ENCODE assay signal across 19 mouse cellular contexts in the genomic region with DNA sequence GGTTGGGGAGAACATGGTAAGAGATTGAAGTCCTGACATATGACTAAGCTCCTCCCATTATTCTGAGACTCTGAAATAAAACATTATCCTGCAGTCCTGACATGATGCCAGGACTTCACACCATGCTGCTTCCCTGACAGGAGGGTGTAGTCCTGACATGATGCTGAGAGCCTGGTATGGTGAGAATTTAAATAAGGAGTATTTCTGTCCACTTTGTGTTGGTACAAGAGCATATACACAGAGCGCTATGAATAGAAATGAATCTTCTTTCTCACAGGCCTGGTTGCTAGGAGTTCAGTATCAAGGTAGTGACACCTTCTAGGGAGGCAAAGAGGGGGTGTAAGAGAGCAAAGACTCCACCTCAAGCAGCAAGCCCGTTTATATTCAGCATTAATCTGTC.
DNase-seq lines count a peak whose midpoint lies in the region; ATAC-seq and TF ChIP-seq lines count a peak whose summit lies in the region.
"Had no signal": no experiment of that assay in that cellular context is flagged by ENCODE, and none has a peak within 500 bp of the region (broad histone marks: within the 10 kb centered on the region; RNA-seq: fewer than 3 reads in every experiment).

No protein-coding gene starts in this region.

- peaks cover 12% of the 10 kb centered on the region for H3K4me1 ChIP-seq in heart, postnatal 0 days (ENCODE audit: control insufficient read depth, insufficient read depth)
- peaks cover 42% of the 10 kb centered on the region for H3K4me1 ChIP-seq in midbrain, embryonic 14.5 days (ENCODE audit: control insufficient read depth, insufficient read depth, low read length)
- peaks cover 21% of the 10 kb centered on the region for H3K4me1 ChIP-seq in midbrain, embryonic 11.5 days (ENCODE audit: control insufficient read depth, insufficient read depth, low read length)

- H3K27me3 ChIP-seq in heart, postnatal 0 days (ENCODE audit: control insufficient read depth, insufficient read depth, low read length), result no peaks in the 10 kb centered on the region
- no peaks in the 10 kb centered on the region for H3K27me3 ChIP-seq in midbrain, embryonic 14.5 days (ENCODE audit: control insufficient read depth, insufficient read depth, low read length)
- no peaks in the 10 kb centered on the region for H3K27me3 ChIP-seq in midbrain, embryonic 11.5 days (ENCODE audit: control insufficient read depth, insufficient read depth, low read length)

- peak overlapping the region; percentile 63; the same call in 1 of the 2 replicates for H3K27ac ChIP-seq in gastrocnemius, adult 2 months
- peak overlapping the region; percentile 54 for H3K27ac ChIP-seq in heart, postnatal 0 days (ENCODE audit: low read depth)
- peak overlapping the region; percentile 45 for H3K27ac ChIP-seq in midbrain, embryonic 14.5 days (replicated peaks; ENCODE audit: low read depth, low read length)
- H3K27ac ChIP-seq in midbrain, embryonic 11.5 days (ENCODE audit: low read depth, low read length), result no peak overlapping the region
- H3K27ac ChIP-seq: embryonic facial prominence, embryonic 10.5 days; limb, embryonic 10.5 days had no signal

- peak overlapping the region; percentile 35; the same call in 1 of the 2 replicates for H3K4me2 ChIP-seq in heart, postnatal 0 days (ENCODE audit: low read depth, low read length)
- no peak overlapping the region for H3K4me2 ChIP-seq in midbrain, embryonic 14.5 days (ENCODE audit: low read length)
- H3K4me2 ChIP-seq in midbrain, embryonic 11.5 days, result no peak overlapping the region

- H3K4me3 ChIP-seq in gastrocnemius, adult 2 months, result no peak overlapping the region
- H3K4me3 ChIP-seq in heart, postnatal 0 days (ENCODE audit: low read depth, low read length), result no peak overlapping the region
- no peak overlapping the region for H3K4me3 ChIP-seq in midbrain, embryonic 14.5 days (replicated peaks; ENCODE audit: low read depth, low read length)
- no peak overlapping the region for H3K4me3 ChIP-seq in midbrain, embryonic 11.5 days (ENCODE audit: low read depth, low read length)
- H3K4me3 ChIP-seq: embryonic facial prominence, embryonic 10.5 days; limb, embryonic 10.5 days; myocyte had no signal

- no peaks in the 10 kb centered on the region for H3K36me3 ChIP-seq in heart, postnatal 0 days (replicated peaks; ENCODE audit: control insufficient read depth, insufficient read depth, low read length)
- peaks cover 50% of the 10 kb centered on the region for H3K36me3 ChIP-seq in midbrain, embryonic 14.5 days (ENCODE audit: control insufficient read depth, insufficient read depth, low read length)
- H3K36me3 ChIP-seq in midbrain, embryonic 11.5 days (ENCODE audit: control insufficient read depth, insufficient read depth, low read length), result no peaks in the 10 kb centered on the region
- H3K36me3 ChIP-seq: embryonic facial prominence, embryonic 10.5 days; limb, embryonic 10.5 days had no signal

- intact Hi-C loops in gastrocnemius, adult 2 months (cut with DNase I), result no loop called here

- DNase-seq in gastrocnemius, adult 2 months, result no peak
- DNase-seq in gastrocnemius, postnatal 4 days (ENCODE audit: low spot score in 2 of 2), result no peak
- no peak for DNase-seq in heart, postnatal 0 days (ENCODE audit: low spot score)
- no peak for DNase-seq in heart, adult 9 months (ENCODE audit: low spot score in 2 of 2)
- no peak for DNase-seq in midbrain, embryonic 14.5 days
- no peak for DNase-seq in midbrain, embryonic 11.5 days (ENCODE audit: low spot score, missing footprints)
- DNase-seq in naive thymus-derived CD4-positive, alpha-beta T cell, adult 2 months (ENCODE audit: low read depth), result peak; percentile 34
- no peak for DNase-seq in lung, postnatal 14 days
- DNase-seq: adrenal gland, adult 2 months; cerebellum, adult 8-10 months; gastrocnemius, postnatal 14 days; kidney, adult 2 months; kidney, postnatal 14 days; liver, postnatal 0 days; right cerebral cortex, postnatal 4 days; thymus, adult 2 months had no signal

- H3K9me3 ChIP-seq in heart, postnatal 0 days (replicated peaks; ENCODE audit: control insufficient read depth, low read length), result no peaks in the 10 kb centered on the region
- H3K9me3 ChIP-seq in midbrain, embryonic 14.5 days (ENCODE audit: control insufficient read depth, low read length), result no peaks in the 10 kb centered on the region
- no peaks in the 10 kb centered on the region for H3K9me3 ChIP-seq in midbrain, embryonic 11.5 days (ENCODE audit: control insufficient read depth, low read length)
- H3K9me3 ChIP-seq: embryonic facial prominence, embryonic 10.5 days; limb, embryonic 10.5 days had no signal

- H3K9ac ChIP-seq in heart, postnatal 0 days (replicated peaks; ENCODE audit: low read depth, low read length), result no peak overlapping the region
- H3K9ac ChIP-seq in midbrain, embryonic 14.5 days (replicated peaks; ENCODE audit: low read length), result no peak overlapping the region
- no peak overlapping the region for H3K9ac ChIP-seq in midbrain, embryonic 11.5 days (ENCODE audit: low read length)
- H3K9ac ChIP-seq: liver, postnatal 0 days had no signal

- no peak for TF ChIP-seq CTCF in gastrocnemius, adult 2 months (IDR thresholded peaks at IDR 0.05)
- no peak for TF ChIP-seq CTCF in heart, postnatal 0 days (IDR thresholded peaks at IDR 0.05; ENCODE audit: low read depth)

- no peak for TF ChIP-seq EP300 in heart, postnatal 0 days (IDR thresholded peaks at IDR 0.05; ENCODE audit: low read depth)

- WGBS in heart, postnatal 0 days, result 32% methylated on average over 2 of the region's 2 CpGs
- WGBS in midbrain, embryonic 14.5 days, result 53% methylated on average over 2 of the region's 2 CpGs
- WGBS in midbrain, embryonic 11.5 days, result 60% methylated on average over 2 of the region's 2 CpGs

- ATAC-seq in heart, postnatal 0 days (ENCODE audit: insufficient read depth, low read depth), result 0 out of 2 replicates have a peak, but pooled peaks have one; percentile 44
- ATAC-seq in midbrain, embryonic 14.5 days (ENCODE audit: low FRiP score, low TSS enrichment), result no peak
- no peak for ATAC-seq in midbrain, embryonic 11.5 days (ENCODE audit: low FRiP score)
- ATAC-seq: liver, postnatal 0 days had no signal
